Mouse (Mus musculus) heart, adult 8-10 months (tissue): ENCODE measurements around the gene Tgtp1. TPM values are rescaled to one million over a fixed set of nuclear protein-coding genes. Genes with fewer than 3 reads are reported as not detected.
A peak's percentile ranks its signal among the peaks of the same experiment; 100 is the strongest.
"Not testable (repeated sequence)": the region's sequence is repeated elsewhere in the genome, so short reads cannot be mapped to it uniquely, and the experiment has no call there.

Experiments used
- DNase-seq: peaks from one replicate; pipeline ENCODE4 v3.0.0; 2022; ENCODE audit warnings: low spot score
- total RNA-seq, 4 experiments: library from RNA; stranded (reverse); gene quantifications; 2 replicates each; pipeline ENCODE4 v1.2.4; 2022

Gene Tgtp1
- 1 to 10 TPM; 1.6 to 3.4 (median 2.6) TPM for total RNA-seq

GRCm38 (mm10) chr11:48994018-48994417, at the start of gene Tgtp1:
TSS of gene Tgtp1 (minus strand) at chr11:48994172.
- DNase-seq = not testable (repeated sequence)

DNA sequence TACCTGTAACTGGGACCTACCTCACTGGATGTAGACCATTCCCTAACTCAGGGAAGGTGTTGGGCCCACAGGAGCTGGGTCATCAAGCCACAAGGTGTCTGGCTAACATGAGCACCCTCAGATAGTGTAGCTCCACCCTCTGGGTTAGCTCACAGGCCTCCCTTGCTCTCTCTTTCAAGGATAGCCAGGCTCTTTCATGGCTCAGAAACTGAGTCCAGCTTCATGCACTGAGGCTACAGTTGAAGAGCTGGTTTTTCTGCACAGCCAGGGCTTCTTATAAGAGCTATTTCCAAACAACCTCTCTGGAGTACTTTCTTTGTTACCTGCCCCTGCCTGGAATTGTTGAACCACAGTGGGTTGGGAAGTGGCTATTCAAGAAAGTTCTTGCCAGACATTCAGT, 18.1 kb upstream of the Tgtp1 start:
- not testable (repeated sequence) for DNase-seq

GRCm38 (mm10) chr11:49006785-49007184, 12.8 kb upstream of the Tgtp1 start:
- not testable (repeated sequence) for DNase-seq

- not testable (repeated sequence) for DNase-seq
These were observed 12.3 kb upstream of the Tgtp1 start for GRCm38 (mm10) chr11:49006317-49006716.

DNA sequence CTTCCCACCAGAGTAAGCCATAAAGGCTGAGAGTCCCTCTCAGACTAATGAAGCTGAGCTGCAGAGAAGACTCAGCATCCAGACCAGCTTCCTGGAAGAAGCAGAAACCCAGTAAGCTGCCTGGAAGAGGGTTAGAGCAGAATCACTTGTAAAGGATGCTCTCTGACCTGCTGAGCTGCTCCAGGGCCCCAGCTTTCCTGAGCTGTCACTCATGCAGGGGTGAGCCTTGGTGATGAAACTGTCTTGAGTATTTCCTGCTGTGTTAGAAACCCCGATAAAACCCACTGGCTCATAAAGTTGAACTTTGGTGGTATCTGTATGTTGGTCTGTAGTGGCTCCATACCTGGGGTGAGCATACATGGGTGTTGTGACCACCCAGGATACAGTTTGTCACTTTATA, 6.4 kb upstream of the Tgtp1 start:
- DNase-seq = not testable (repeated sequence)

DNA sequence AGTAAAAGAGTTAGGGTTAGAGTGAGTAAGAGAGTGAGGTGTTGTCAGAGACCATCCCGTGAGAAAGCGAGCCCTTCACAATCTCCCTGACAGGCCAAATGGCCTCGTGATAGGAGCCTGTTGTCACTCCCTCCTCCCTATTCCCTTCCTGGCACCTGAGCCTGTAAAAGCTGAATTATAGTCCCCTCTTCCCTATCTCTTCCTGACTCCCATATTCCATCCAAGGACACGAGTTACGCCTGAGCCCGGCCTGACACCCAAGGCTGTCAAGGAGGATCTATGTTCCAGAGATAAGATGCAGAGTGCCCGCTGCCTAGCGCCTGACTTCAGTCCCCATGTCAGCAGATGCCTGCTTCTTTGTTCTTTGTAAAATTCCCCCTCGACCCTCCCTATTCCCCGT, 676 bp downstream of the Tgtp1 start:
- not testable (repeated sequence) for DNase-seq

DNA sequence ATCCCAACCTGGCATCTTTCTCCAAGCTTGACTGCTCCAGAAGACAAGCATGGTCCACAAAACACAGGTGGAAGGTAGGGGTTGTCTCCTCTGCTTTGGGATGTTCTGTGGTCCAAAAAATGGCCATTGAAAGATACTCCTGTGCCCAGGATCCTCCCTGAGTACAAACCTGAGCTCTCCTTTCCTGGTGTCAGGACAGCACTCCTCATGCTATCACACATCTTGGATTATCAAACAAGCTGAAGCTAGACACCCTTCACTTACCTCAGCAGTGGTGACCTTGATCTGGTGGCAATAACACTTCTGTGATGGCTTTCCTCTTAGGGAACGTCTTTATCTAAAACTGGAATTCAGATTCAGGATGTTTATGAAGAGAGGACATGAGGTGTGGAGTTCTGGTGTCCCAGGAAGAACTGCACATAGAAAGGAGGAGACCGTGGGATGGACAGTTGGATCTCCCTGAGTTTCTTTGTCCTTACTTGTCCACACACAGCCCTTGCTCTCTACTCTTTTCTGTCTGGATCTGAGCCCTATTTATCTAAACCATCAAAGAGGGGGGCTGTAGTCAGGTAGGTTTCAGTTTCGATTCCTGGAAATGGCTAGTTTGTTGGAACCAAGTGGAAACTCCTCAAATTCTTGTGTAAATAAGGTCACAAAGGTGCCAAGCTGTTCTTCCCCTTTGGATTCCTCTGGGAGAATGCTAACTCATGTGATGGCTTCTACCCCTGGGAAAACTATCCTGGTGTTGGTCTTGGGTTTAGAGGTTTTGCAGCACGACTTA, 2.0 kb downstream of the Tgtp1 start, which contains the start of gene Gm12185:
Gene Gm12185, minus strand, starts transcription at position 487 of the 781 bp plus-strand sequence.
- peak; percentile 45 for DNase-seq

DNA sequence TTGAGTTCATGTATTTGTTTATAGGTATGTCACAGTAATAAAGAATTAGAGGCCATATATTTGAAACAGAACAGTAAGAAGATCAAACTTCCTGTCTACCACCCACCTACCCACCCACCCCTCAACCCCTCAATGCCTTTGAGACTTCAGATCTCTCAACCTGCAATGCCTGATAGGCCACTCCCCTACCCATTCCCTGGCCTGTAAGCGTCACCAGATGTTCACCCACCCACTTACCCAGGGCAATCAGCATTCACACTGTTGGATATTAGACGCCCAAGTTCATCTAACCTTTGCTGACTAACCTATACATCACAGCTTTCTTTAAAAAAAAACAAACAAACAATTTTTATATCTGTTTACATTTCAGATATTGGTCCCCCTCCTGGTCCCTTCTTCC, 4.0 kb downstream of the Tgtp1 start:
- not testable (repeated sequence) for DNase-seq

GRCm38 (mm10) chr11:48988219-48988618, 5.8 kb downstream of the Tgtp1 start:
- DNase-seq = not testable (repeated sequence)

- DNase-seq = not testable (repeated sequence)
These were observed 11.1 kb downstream of the Tgtp1 start for GRCm38 (mm10) chr11:48982848-48983247.

GRCm38 (mm10) chr11:48980052-48980451, 13.9 kb downstream of the Tgtp1 start:
- DNase-seq = not testable (repeated sequence)

- not testable (repeated sequence) for DNase-seq
These were observed 14.7 kb downstream of the Tgtp1 start, which contains the start of gene 9930111J21Rik1 for GRCm38 (mm10) chr11:48979251-48979650. TSS of gene 9930111J21Rik1 (minus strand) at chr11:48979398.

DNA sequence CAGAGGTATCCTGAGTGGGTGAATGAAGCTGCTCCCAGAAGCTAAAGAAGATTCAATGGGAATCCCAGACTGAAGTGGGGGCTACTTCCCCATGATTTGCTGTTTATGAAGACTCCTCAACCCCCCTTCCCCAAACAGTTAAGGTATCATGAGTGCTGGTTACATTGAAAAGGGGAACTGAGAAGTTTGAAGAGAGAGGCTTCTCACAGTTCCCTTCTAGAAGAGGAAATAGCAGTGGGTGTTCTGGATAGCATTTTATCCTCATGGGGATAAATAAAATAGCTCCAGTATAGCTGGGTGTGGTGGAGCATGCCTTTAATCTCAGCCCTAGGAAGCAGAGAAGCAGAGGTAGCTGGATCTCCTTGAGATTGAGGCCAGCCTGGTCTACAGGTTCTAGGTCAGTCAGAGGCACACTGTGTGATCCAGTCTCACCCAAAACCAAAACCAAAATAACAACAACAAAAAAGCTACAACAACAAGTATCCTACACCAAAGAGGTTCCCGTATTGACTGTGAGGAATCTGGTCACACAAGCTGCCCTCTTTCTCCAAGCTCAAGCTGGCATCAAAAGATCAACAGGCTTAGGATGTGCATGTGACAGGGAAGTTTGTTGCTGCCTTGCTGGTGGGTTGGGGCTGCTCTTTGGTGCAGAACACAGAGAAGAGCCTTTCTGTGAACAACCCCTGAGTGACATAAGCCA, 15.6 kb downstream of the Tgtp1 start, which contains the start of gene Olfr56:
Gene Olfr56, plus strand, starts transcription at position 650 of the 700 bp plus-strand sequence.
- DNase-seq = not testable (repeated sequence)

DNA sequence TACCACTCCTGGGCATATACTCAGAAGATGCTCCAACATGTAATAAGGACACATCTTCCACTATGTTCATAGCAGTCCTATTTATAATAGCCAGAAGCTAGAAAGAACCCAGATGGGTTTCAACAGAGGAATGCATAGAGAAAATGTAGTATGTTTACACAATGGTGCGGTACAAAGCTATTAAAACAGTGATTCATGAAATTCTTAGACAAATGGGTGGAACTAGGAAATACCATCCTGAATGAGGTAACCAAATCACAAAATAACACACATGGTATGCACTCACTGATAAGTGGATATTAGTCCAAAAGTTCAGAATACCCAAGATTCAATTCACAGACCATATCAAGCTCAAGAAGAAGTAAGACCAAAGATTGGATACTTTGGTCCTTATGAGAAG, 19.3 kb downstream of the Tgtp1 start:
- DNase-seq = not testable (repeated sequence)

GRCm38 (mm10) chr11:48946090-48946489, 47.9 kb downstream of the Tgtp1 start, which contains the start of gene Psme2b:
TSS of gene Psme2b (minus strand) at chr11:48946190.
- DNase-seq = not testable (repeated sequence)

GRCm38 (mm10) chr11:48939286-48939685, 54.7 kb downstream of the Tgtp1 start:
- DNase-seq = not testable (repeated sequence)

Other genes starting within 250 kb of the Tgtp1 start
- gene Rack1, start 193.8 kb downstream of the Tgtp1 start, total RNA-seq = 100 to 1,000 TPM; 385 to 495 (median 425) TPM
- 10 to 100 TPM; 22.2 to 28.9 (median 23.8) TPM for gene Trim41, start 176.8 kb downstream of the Tgtp1 start, total RNA-seq
- gene Trim7, start 168.0 kb downstream of the Tgtp1 start, total RNA-seq = 10 to 100 TPM; 15.6 to 31.7 (median 17.5) TPM
- gene Gm12184, start 167.5 kb downstream of the Tgtp1 start, total RNA-seq = 1 to 10 TPM; 1.6 to 5.4 (median 3.7) TPM
- gene Irgm1, start 122.5 kb downstream of the Tgtp1 start, total RNA-seq = 10 to 100 TPM; 11.7 to 13.3 (median 12.1) TPM
- 1 to 10 TPM in 2 of 4 experiments, under 1 TPM in 2; 0.47 to 1.2 (median 0.90) TPM for gene Gm5431, start 92.0 kb downstream of the Tgtp1 start, total RNA-seq
- gene Psme2b, start 48.0 kb downstream of the Tgtp1 start, total RNA-seq = 1 to 10 TPM; 1.7 to 2.9 (median 2.7) TPM
- gene Olfr56, start 15.3 kb downstream of the Tgtp1 start, total RNA-seq = under 1 TPM in 3 of 4 experiments, not detected in 1; 0.09 to 0.14 (median 0.09) TPM
- gene 9930111J21Rik1, start 14.8 kb downstream of the Tgtp1 start, total RNA-seq = 1 to 10 TPM; 4.0 to 5.6 (median 4.4) TPM
- gene Gm12185, start 1.9 kb downstream of the Tgtp1 start, total RNA-seq = 1 to 10 TPM in 3 of 4 experiments, under 1 TPM in 1; 0.79 to 1.2 (median 1.1) TPM
- gene 9930111J21Rik2, start 57.1 kb upstream of the Tgtp1 start, total RNA-seq = 1 to 10 TPM; 4.7 to 6.0 (median 5.6) TPM
- 1 to 10 TPM; 2.1 to 3.9 (median 3.1) TPM for gene Tgtp2, start 70.0 kb upstream of the Tgtp1 start, total RNA-seq
- 1 to 10 TPM; 2.2 to 3.0 (median 2.7) TPM for gene Ifi47, start 82.4 kb upstream of the Tgtp1 start, total RNA-seq
- 1 to 10 TPM in 3 of 4 experiments, under 1 TPM in 1; 0.72 to 1.3 (median 1.1) TPM for gene Olfr1396, start 120.7 kb upstream of the Tgtp1 start, total RNA-seq
- not detected for gene Olfr1395, start 148.1 kb upstream of the Tgtp1 start, total RNA-seq
- not detected for gene Olfr1394, start 160.2 kb upstream of the Tgtp1 start, total RNA-seq
- 10 to 100 TPM; 22.6 to 28.5 (median 23.8) TPM for gene Btnl9, start 193.0 kb upstream of the Tgtp1 start, total RNA-seq
- gene Zfp62, start 209.1 kb upstream of the Tgtp1 start, total RNA-seq = 10 to 100 TPM; 25.0 to 31.7 (median 27.1) TPM